Mouse (Mus musculus) heart, embryonic 10.5 days (tissue): ENCODE data around the gene Nat8. TPM values are rescaled to one million over a fixed set of nuclear protein-coding genes. Genes with fewer than 3 reads are reported as not detected.
"Not testable (repeated sequence)": the region's sequence is repeated elsewhere in the genome, so short reads cannot be mapped to it uniquely, and the experiment has no call there.

ENCODE experiments used
- DNase-seq: peaks from one replicate; pipeline ENCODE4 v3.0.0-alpha.2; 2017; ENCODE audit warnings: low spot score
- H3K27ac ChIP-seq: fragments of 300-500 bp; sonication (generic); 2 replicates; pipeline ENCODE4 v1.5.1; 2016; ENCODE audit warnings: mild to moderate bottlenecking
- H3K27me3 ChIP-seq: fragments of 300-500 bp; sonication (generic); 2 replicates; pipeline ENCODE4 v1.6.1; 2016; ENCODE audit warnings: mild to moderate bottlenecking; ENCODE audit not compliant: poor library complexity, insufficient read depth, severe bottlenecking
- H3K36me3 ChIP-seq: fragments of 300-500 bp; sonication (generic); 2 replicates; pipeline ENCODE4 v1.6.1; 2016; ENCODE audit warnings: mild to moderate bottlenecking, moderate library complexity
- H3K4me1 ChIP-seq: fragments of 300-500 bp; sonication (generic); 2 replicates; pipeline ENCODE4 v1.6.1; 2016; ENCODE audit warnings: mild to moderate bottlenecking
- H3K4me3 ChIP-seq: fragments of 300-500 bp; sonication (generic); 2 replicates; pipeline ENCODE4 v1.5.1; 2016; ENCODE audit warnings: mild to moderate bottlenecking, moderate library complexity
- H3K9me3 ChIP-seq: fragments of 300-500 bp; sonication (generic); 2 replicates; pipeline ENCODE4 v1.6.1; 2016; ENCODE audit warnings: mild to moderate bottlenecking, moderate library complexity
- WGBS: fragments of 180-500 bp; shearing (Covaris S2); methylation state at CpG from one replicate; pipeline ENCODE4 v1.1.7; 2016; 5-methylcytosine and 5-hydroxymethylcytosine counted together
- microRNA-seq: library from miRNA; unstranded; fragments of <30 nt; microRNA quantifications from one replicate; pipeline ENCODE4, GENCODE M21; 2017
- polyA plus RNA-seq: library from polyadenylated mRNA; unstranded; fragments of >200 nt; fragmentation: Nextera tagmentation; extraction: Ambion mirVana; gene quantifications from 2 replicates; pipeline ENCODE4 v1.2.1, GENCODE M21; 2016

Gene Nat8
- polyA plus RNA-seq, 1 experiment from 2014 or later, result not detected

DNA sequence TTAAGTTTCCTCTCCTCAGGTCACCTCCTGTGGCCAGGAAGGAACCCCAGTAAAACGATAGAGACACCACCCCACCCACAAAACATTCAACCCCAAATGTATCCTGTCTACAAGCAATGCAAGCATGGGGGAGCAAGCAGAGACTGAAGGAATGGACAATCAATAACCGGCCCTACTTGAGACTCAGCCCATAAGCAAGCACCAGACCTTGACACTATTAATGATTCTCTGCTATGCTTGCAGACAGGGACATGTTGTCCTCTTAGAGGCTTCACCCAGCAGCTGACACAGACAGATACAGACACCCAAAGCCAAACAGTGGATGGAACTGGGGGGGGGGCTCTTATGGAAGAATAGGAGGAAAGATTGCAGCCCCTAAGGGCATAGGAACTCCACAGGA lies 6.0 kb downstream of the Nat8 start:
- no peak overlapping the region for H3K4me3 ChIP-seq
- no peaks in the 10 kb centered on the region for H3K36me3 ChIP-seq
- WGBS, result 83% methylated on average over 2 of the region's 2 CpGs
- DNase-seq, result no peak
- no peaks in the 10 kb centered on the region for H3K27me3 ChIP-seq
- H3K9me3 ChIP-seq, result no peaks in the 10 kb centered on the region
- H3K27ac ChIP-seq, result no peak overlapping the region
- H3K4me1 ChIP-seq, result no peaks in the 10 kb centered on the region

DNA sequence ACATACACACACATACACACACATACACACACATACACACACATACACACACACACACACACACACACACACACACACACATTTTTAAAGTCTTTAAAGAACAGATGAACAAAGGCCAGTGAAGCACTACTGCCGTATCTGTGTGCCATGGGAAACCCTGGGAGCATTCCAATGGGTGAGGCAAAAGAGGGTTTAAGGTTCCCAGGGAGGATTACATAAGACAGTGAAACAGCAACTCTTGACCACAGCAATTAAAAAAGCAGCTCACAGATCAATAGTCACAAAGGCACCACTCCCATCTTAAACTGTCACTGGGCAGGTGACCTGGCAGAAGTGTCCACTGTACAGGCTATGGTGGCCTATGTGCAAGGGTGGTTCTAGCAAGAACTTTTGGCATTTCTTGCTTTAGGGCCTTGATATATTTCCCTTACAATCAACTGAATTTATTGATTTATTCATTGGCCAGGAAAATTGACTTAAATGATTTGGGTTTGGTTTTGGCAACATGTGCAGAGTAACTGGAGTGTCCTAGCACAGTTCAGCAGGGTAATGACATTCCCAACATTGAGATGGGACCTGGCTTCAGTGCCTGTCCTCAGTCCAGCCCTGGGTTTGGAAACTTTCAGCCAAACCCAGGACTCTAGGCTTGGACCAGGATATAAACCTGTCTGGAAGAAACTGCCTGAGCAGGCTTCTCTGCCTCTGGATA lies 8.3 kb downstream of the Nat8 start:
- WGBS, result 91% methylated on average over 1 of the region's 1 CpGs
- H3K27ac ChIP-seq, result no peak overlapping the region

DNA sequence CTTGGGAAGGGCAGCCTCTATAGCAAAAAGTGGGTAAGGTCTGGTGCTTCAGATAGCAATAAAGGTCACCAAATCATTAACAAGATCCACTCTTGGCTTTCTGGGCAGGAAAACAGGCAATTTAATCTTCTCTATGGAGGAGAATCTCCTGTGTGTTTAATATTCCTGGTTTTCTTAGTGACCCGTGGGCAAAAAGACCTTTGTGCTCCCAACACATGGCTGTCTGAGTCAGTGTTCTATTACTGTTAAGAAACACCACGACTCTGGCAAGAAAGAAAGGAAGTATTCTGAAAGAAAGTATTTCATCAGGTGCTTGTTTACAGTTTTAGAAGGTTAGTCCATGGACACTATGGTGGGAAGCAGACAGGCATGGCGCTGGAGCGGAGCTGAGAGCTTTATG lies 9.6 kb downstream of the Nat8 start:
- Histone ChIP-seq H3K9me3 (no peaks in the 10 kb centered on the region), H3K4me3 (no peak overlapping the region), H3K4me1 (no peaks in the 10 kb centered on the region), H3K27ac (no peak overlapping the region), H3K36me3 (no peaks in the 10 kb centered on the region), H3K27me3 (no peaks in the 10 kb centered on the region)
- DNase-seq, result no peak
- WGBS, result 83% methylated on average over 4 of the region's 4 CpGs

More for the DNA sequence above, 8.3 kb downstream of the Nat8 start:
- Histone ChIP-seq H3K4me1 (no peaks in the 10 kb centered on the region), H3K4me3 (no peak overlapping the region), H3K36me3 (no peaks in the 10 kb centered on the region), H3K27me3 (no peaks in the 10 kb centered on the region), H3K9me3 (no peaks in the 10 kb centered on the region)
- no peak for DNase-seq

DNA sequence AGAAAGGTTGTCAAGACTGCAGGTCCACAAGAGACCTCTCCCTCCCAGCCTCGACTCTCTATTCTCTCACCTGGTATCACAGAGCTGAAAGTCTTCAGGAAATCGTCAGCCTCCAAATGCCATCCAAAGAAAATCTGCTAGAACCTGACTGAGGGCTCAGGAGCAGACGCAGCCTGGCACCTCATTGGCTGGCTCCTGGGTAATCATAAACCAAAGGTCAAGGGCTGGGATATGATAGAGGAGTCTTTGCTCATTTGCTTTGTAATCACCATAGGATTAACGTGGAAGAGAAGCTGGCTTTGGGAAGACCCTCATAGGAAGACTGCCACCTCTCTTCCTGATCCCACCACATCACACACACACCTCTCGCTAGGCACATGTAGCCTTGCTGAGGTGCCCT lies 11.0 kb downstream of the Nat8 start, which contains the start of the genes Nat8f6 and Nat8f5:
TSS of gene Nat8f6 (minus strand) at position 118 of the 400 bp plus-strand sequence.
TSS of gene Nat8f5 (minus strand) at position 136 of the 400 bp plus-strand sequence.
- 80% methylated on average over 5 of the region's 5 CpGs for WGBS
- H3K27me3 ChIP-seq, result no peaks in the 10 kb centered on the region
- H3K36me3 ChIP-seq, result no peaks in the 10 kb centered on the region
- no peak for DNase-seq
- no peak within 1 kb of the TSS for H3K27ac ChIP-seq
- no peak within 1 kb of the TSS for H3K4me3 ChIP-seq
- H3K9me3 ChIP-seq, result no peaks in the 10 kb centered on the region
- no peaks in the 10 kb centered on the region for H3K4me1 ChIP-seq

DNA sequence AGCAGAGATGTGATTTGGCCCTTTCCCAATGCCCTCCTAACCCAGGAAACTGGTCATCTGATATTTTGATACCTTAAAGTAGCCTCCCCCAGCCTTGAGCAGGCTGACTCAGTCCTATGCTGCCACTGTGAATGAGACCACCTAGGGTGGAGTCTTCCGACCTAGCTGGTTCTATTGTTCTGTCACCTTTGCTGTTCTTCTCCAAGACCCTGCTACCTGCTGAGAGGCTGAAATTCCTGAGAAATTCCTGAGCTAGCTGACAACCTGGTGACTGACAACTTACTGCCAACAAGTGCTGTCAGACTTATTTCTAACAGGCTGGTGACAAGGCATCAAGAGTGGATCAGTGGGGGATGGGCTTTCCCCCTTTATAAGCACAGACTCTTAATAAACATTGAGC lies 13.5 kb downstream of the Nat8 start:
- Histone ChIP-seq H3K36me3 (no peaks in the 10 kb centered on the region), H3K9me3 (no peaks in the 10 kb centered on the region)
- 31% methylated on average over 1 of the region's 1 CpGs for whole genome bisulfite sequencing

DNA sequence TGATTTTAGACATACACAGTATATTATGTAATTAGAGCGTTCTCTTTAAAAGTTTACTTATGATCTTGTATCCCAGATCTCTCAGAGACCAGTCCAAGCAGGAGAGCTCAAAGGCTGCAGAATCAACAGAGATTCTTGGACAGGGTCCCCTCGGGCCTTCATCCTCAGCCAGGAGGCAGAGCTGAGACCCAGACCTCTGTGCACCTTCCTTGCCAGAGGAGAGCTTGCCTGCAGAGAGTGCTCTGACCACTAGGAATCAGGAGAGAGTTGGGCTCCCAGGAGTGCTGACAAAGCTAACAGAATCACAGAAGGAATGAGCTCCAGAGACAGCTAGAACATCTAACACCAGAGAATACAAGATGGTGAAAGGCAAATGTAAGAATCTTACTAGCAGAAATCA lies 18.5 kb downstream of the Nat8 start:
- Histone ChIP-seq H3K27ac (no peak overlapping the region), H3K27me3 (no peaks in the 10 kb centered on the region), H3K36me3 (no peaks in the 10 kb centered on the region), H3K9me3 (no peaks in the 10 kb centered on the region), H3K4me3 (no peak overlapping the region), H3K4me1 (no peaks in the 10 kb centered on the region)
- WGBS, result 76% methylated on average over 2 of the region's 2 CpGs
- DNase-seq, result peak; percentile 38

More for the DNA sequence above, 13.5 kb downstream of the Nat8 start:
- Histone ChIP-seq H3K4me1 (no peaks in the 10 kb centered on the region), H3K27ac (no peak overlapping the region), H3K27me3 (no peaks in the 10 kb centered on the region), H3K4me3 (no peak overlapping the region)
- no peak for DNase-seq

DNA sequence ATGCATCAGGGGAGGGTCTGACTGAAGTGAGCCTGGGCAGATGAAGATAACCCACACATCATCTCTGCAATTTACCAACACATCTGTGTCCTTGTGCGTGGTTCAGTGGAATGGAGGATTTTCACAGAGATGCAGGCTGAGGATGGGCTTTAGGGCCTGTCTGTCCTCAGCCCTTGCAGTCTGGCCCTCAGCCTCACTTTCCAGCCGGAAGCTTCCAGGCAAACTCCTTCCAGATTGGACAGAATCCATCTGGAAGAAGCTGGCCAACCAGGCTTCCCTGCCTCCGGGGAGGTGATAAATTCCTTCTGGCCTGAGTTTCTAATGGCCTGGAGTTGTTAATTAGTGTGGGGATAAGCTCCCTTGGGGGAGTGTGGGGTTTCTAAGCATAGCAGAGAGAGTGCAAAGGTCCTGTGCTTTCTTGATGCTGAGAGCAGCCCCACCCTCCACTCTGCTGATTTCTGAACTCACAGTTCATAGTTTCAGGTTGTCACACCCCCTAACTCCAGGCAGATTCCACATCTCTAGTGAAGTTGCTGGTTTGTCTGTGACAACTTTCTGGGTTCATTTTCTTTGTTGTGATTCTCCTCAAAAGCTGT lies 20.8 kb downstream of the Nat8 start:
- 61% methylated on average over 3 of the region's 3 CpGs for WGBS

DNA sequence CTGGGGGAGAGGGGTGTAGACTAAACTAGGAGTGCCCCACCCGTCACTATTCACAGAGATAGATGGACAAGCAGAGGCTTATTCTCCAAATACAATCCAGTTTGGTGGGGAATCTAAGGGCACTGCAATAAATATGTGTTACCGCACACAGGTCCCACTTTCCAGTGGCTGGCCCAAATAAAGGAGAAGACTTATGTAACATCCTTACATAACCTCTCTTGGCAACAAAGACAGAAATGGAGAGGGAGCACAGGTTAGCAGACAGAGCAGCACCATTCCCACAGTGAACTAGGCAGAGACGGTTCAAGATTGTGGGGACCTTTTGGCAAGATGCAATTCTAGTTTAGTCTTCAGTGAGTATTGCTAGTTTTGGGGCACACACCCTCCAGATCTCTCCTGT lies 21.4 kb downstream of the Nat8 start:
- H3K27me3 ChIP-seq, H3K9me3 ChIP-seq, H3K4me3 ChIP-seq, DNase-seq, H3K27ac ChIP-seq, H3K36me3 ChIP-seq, H3K4me1 ChIP-seq: not testable (repeated sequence)
- WGBS, result 77% methylated on average over 3 of the region's 3 CpGs

More for the DNA sequence above, 20.8 kb downstream of the Nat8 start:
- H3K27me3 ChIP-seq, H3K4me1 ChIP-seq, H3K36me3 ChIP-seq, H3K9me3 ChIP-seq, H3K4me3 ChIP-seq, H3K27ac ChIP-seq: not testable (repeated sequence)
- DNase-seq, result peak; percentile 50

DNA sequence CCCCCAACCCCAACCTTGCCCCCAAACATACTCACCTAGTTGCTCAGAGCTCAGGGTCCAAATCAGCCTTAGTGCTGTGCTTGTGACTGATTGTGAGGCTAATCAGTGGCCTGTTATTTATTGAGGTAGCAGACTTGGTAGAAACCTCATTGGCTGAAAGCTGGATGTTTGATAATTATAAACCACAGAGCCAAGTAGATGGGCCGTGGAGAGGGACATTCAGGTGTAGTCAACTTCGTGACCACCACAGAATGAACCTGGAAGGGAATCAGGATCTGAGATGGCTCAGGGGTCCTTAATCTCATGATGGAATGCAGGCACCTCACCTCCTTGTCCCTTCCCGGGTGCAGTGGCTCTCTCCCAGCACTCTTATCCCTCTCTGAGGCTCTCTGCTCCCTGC lies 22.1 kb downstream of the Nat8 start:
- DNase-seq, result peak; percentile 3
- H3K36me3 ChIP-seq, H3K27ac ChIP-seq, H3K4me1 ChIP-seq, H3K4me3 ChIP-seq, H3K9me3 ChIP-seq, H3K27me3 ChIP-seq: not testable (repeated sequence)
- WGBS, result 42% methylated on average over 3 of the region's 3 CpGs

DNA sequence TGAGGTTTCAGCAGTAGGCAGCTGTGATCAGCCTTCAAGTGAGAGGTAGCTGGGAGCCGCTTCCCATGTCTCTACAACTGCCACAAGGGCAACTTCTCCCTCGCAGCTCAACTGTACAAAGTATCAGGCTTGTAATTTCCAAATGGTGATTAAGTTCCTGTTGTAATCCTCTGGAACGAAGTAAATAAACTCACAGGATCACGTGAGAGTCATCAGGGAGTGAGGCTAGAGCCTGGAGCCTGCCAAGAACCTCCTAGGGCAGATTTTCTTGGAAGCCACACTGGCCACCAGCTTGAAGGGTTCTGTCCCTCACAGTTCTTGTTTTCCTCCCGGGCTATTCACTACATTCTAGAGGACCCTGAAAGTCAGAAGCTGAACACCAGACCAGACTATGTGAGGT lies 28.7 kb downstream of the Nat8 start:
- not testable (repeated sequence) for H3K4me3 ChIP-seq, H3K27me3 ChIP-seq, H3K27ac ChIP-seq, H3K4me1 ChIP-seq, DNase-seq, H3K9me3 ChIP-seq, H3K36me3 ChIP-seq
- WGBS, result 66% methylated on average over 5 of the region's 5 CpGs

Small RNA genes within 50 kb of the gene (microRNA-seq; reads per million reads assigned to microRNA genes)
- gene Mir6375, result not detected

Other genes with a start within 250 kb of the Nat8 start
- 4.4 and 5.5 TPM in 2 replicates for gene Alms1, start 244.6 kb downstream of the Nat8 start, polyA plus RNA-seq
- 0.09 TPM in 1 of 2 replicates, not detected in the other for gene Nat8f7, start 118.9 kb downstream of the Nat8 start, polyA plus RNA-seq
- gene Nat8f3, start 66.3 kb downstream of the Nat8 start, polyA plus RNA-seq, result 0.20 and 0.33 TPM in 2 replicates
- not detected in 2 replicates for gene Nat8f6, start 11.1 kb downstream of the Nat8 start, polyA plus RNA-seq
- not detected in 2 replicates for gene Nat8f5, start 11.1 kb downstream of the Nat8 start, polyA plus RNA-seq
- not detected in 2 replicates for gene Nat8f2, start 37.1 kb upstream of the Nat8 start, polyA plus RNA-seq
- 1.5 and 2.5 TPM in 2 replicates for gene Nat8f4, start 72.8 kb upstream of the Nat8 start, polyA plus RNA-seq
- gene Tprkb, start 79.8 kb upstream of the Nat8 start, polyA plus RNA-seq, result 24.5 and 28.8 TPM in 2 replicates
- gene Nat8f1, start 83.6 kb upstream of the Nat8 start, polyA plus RNA-seq, result 4.3 and 5.8 TPM in 2 replicates
- 38.0 and 39.9 TPM in 2 replicates for gene Dusp11, start 129.6 kb upstream of the Nat8 start, polyA plus RNA-seq
- not detected in 2 replicates for gene Figla, start 184.1 kb upstream of the Nat8 start, polyA plus RNA-seq
- gene Add2, start 196.6 kb upstream of the Nat8 start, polyA plus RNA-seq, result 12.1 and 16.0 TPM in 2 replicates